Mouse (Mus musculus): Measurements from ENCODE around the gene 4931406C07Rik. TPM values are rescaled to one million over a fixed set of nuclear protein-coding genes. Genes with fewer than 3 reads are reported as not detected.

The 4931406C07Rik gene
- polyA plus RNA-seq, 1 experiment from 2014 or later: 13.8 TPM

- Histone ChIP-seq H3K36me3 (peaks cover 27% of the 10 kb centered on the region), H3K4me2 (no peak overlapping the region), H3K27ac (replicated peaks) (no peak overlapping the region), H3K4me1 (replicated peaks) (peaks cover 9% of the 10 kb centered on the region), H3K9me3 (no peaks in the 10 kb centered on the region), H3K9ac (no peak overlapping the region), H3K4me3 (no peak overlapping the region), H3K27me3 (no peaks in the 10 kb centered on the region)
- WGBS: 65% methylated on average over 3 of the region's 3 CpGs
- ATAC-seq (ENCODE audit: low read depth): no peak
Measured at GRCm38 (mm10) chr9:15285443-15285842, 20.8 kb downstream of the 4931406C07Rik start.

DNA sequence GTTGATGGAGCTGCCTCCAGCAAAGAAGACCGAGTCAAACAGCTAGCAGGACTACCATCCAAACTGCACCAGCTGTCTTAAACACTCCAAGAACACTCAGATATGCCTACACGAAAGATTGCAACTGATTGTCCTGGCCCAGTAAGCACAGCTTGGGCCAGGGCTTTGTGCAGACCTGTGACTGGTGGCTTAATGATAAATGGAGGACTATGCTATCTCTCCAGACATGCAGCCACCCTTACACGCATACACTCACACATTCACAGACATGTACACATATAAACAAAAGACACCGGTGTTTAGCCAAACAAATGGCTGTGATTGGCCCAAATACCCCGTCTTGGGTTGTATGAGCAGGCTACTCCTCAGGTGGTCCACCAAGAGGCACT lies 25.8 kb downstream of the 4931406C07Rik start:
- 52% methylated on average over 5 of the region's 5 CpGs for WGBS
- peak overlapping the region; percentile 43 for H3K27ac ChIP-seq (replicated peaks)
- peak overlapping the region; percentile 97 for H3K4me3 ChIP-seq
- H3K4me1 ChIP-seq (replicated peaks): peaks cover 31% of the 10 kb centered on the region
- peaks cover 17% of the 10 kb centered on the region for H3K36me3 ChIP-seq
- peak overlapping the region; percentile 83 for H3K4me2 ChIP-seq
- H3K27me3 ChIP-seq: no peaks in the 10 kb centered on the region
- peak overlapping the region; percentile 99 for H3K9ac ChIP-seq
- peak; percentile 10 for ATAC-seq (ENCODE audit: low read depth)
- H3K9me3 ChIP-seq: no peaks in the 10 kb centered on the region

DNA sequence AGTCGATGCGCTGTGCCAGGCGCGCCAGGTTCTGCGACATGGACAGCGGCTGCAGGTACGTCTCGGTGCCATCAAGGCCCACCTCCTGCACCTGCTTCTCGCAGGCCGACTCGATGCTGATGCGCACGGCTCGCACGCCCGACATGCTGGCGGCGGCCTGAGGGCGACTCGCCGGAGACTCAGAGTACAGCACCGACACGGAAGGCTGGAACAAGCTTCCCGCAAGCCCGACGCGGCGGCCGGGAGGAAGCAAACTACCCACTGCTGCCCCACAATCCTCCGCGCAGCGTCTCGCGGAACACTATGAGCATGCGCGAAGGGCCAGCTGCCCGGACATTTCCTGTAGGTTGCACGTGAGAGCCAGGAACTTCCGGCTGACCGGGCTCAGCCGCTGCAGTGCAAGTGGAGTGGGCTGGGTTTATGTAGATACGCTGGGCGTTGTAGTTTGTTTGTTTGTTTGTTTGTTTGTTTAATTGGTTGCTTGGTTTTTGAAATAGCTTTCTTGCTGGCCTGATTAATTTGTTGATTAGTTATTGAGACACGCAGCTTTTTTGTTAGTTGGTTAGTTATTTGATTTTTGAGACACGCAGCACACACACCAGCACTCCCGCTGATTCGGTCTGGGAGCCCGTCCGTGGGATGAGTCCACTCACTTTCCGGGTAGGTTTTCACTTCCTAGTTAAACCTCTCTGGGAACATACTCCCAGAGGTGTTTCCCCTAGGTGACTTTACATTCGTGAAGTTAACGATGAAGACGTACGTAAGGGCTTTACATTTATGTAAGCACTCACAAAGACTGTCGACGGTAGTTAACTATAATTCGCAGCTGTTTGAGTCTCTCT lies 26.4 kb downstream of the 4931406C07Rik start, which contains the start of gene Med17:
Med17 (minus strand) TSS at position 283 of the 842 bp plus-strand sequence.
- peak within 1 kb of the TSS; percentile 99 for H3K9ac ChIP-seq
- no peaks in the 10 kb centered on the region for H3K9me3 ChIP-seq
- peaks cover 21% of the 10 kb centered on the region for H3K36me3 ChIP-seq
- H3K27me3 ChIP-seq: no peaks in the 10 kb centered on the region
- peaks cover 31% of the 10 kb centered on the region for H3K4me1 ChIP-seq (replicated peaks)
- H3K4me2 ChIP-seq: peak within 1 kb of the TSS; percentile 83
- peak; percentile 99 for ATAC-seq (ENCODE audit: low read depth)
- H3K4me3 ChIP-seq: peak within 1 kb of the TSS; percentile 97
- peak within 1 kb of the TSS; percentile 92 for H3K27ac ChIP-seq (replicated peaks)
- 2% methylated on average over 53 of the region's 57 CpGs for WGBS

DNA sequence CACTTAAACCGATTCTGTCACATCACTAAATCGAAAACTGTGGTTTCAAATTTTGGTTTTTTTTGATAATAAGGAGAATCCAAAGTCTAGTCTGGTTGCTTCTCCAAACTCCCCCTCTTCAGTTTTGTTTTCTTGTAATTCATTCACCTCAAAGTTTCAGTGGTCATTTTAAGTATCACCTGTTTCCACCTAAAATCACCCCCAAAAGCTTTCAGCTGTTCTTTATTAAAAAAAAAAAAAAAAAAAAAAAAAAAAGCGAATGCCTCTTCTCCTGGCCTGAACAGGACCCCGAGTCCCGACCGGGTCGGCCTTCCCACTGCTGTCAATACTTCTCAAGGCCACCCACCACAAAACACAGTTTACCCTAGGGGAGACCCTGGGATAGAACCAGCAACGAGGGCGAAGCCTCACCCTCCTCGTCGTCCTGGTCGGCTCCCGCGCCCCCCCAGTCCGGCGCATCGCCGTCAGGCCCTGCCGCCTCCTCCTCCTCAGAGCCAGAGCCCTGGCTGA lies 27.1 kb downstream of the 4931406C07Rik start:
- ATAC-seq (ENCODE audit: low read depth): peak; percentile 71
- peaks cover 31% of the 10 kb centered on the region for H3K4me1 ChIP-seq (replicated peaks)
- H3K4me3 ChIP-seq: peak overlapping the region; percentile 97
- peak overlapping the region; percentile 92 for H3K27ac ChIP-seq (replicated peaks)
- H3K36me3 ChIP-seq: peaks cover 28% of the 10 kb centered on the region
- peak overlapping the region; percentile 99 for H3K9ac ChIP-seq
- H3K9me3 ChIP-seq: no peaks in the 10 kb centered on the region
- H3K4me2 ChIP-seq: peak overlapping the region; percentile 83
- 10% methylated on average over 18 of the region's 19 CpGs for WGBS
- H3K27me3 ChIP-seq: no peaks in the 10 kb centered on the region

GRCm38 (mm10) chr9:15278343-15278742 lies 27.9 kb downstream of the 4931406C07Rik start:
- Histone ChIP-seq H3K9me3 (no peaks in the 10 kb centered on the region), H3K36me3 (peaks cover 36% of the 10 kb centered on the region), H3K27ac (replicated peaks) (no peak overlapping the region), H3K9ac (no peak overlapping the region), H3K4me2 (no peak overlapping the region), H3K4me3 (no peak overlapping the region), H3K27me3 (no peaks in the 10 kb centered on the region), H3K4me1 (replicated peaks) (peaks cover 31% of the 10 kb centered on the region)
- WGBS: 88% methylated on average over 3 of the region's 3 CpGs
- ATAC-seq (ENCODE audit: low read depth): no peak

GRCm38 (mm10) chr9:15276855-15277254 lies 29.4 kb downstream of the 4931406C07Rik start:
- Histone ChIP-seq H3K4me3 (no peak overlapping the region), H3K9me3 (no peaks in the 10 kb centered on the region), H3K36me3 (peaks cover 51% of the 10 kb centered on the region), H3K4me2 (no peak overlapping the region), H3K9ac (no peak overlapping the region), H3K27ac (replicated peaks) (no peak overlapping the region), H3K27me3 (no peaks in the 10 kb centered on the region), H3K4me1 (replicated peaks) (peaks cover 31% of the 10 kb centered on the region)
- ATAC-seq (ENCODE audit: low read depth): no peak
- 95% methylated on average over 4 of the region's 4 CpGs for WGBS

GRCm38 (mm10) chr9:15273981-15274380 lies 32.3 kb downstream of the 4931406C07Rik start:
- Histone ChIP-seq H3K9me3 (no peaks in the 10 kb centered on the region), H3K4me2 (no peak overlapping the region), H3K9ac (no peak overlapping the region), H3K27ac (replicated peaks) (no peak overlapping the region), H3K4me3 (no peak overlapping the region), H3K36me3 (peaks cover 80% of the 10 kb centered on the region), H3K4me1 (replicated peaks) (peaks cover 17% of the 10 kb centered on the region), H3K27me3 (no peaks in the 10 kb centered on the region)
- ATAC-seq (ENCODE audit: low read depth): no peak
- WGBS: 92% methylated on average over 2 of the region's 2 CpGs

DNA sequence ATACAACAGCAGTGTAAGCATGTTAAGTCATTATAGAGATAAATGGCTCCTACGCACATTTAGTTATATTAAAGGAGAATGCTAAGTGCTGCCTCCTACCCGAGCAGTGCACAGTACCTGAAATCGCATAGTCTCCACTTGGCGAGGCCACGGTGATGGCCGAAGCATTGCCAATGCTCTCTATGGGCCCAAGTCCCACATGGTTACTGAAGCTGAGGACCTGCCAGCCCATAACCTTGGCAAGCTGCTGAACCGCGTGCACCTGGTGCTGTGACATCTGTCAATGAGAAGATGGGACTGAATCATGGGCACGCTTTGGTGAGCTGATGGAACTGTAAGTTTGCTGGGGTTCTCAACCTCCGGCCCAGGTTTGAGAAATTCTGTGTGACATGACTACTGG lies 42.8 kb downstream of the 4931406C07Rik start:
- H3K27ac ChIP-seq (replicated peaks): no peak overlapping the region
- H3K9me3 ChIP-seq: no peaks in the 10 kb centered on the region
- H3K27me3 ChIP-seq: no peaks in the 10 kb centered on the region
- ATAC-seq (ENCODE audit: low read depth): no peak
- H3K9ac ChIP-seq: no peak overlapping the region
- H3K36me3 ChIP-seq: peaks cover 84% of the 10 kb centered on the region
- no peaks in the 10 kb centered on the region for H3K4me1 ChIP-seq (replicated peaks)
- no peak overlapping the region for H3K4me2 ChIP-seq
- WGBS: 95% methylated on average over 10 of the region's 10 CpGs
- no peak overlapping the region for H3K4me3 ChIP-seq

- Histone ChIP-seq H3K27ac (replicated peaks) (no peak overlapping the region), H3K9ac (no peak overlapping the region), H3K4me1 (replicated peaks) (no peaks in the 10 kb centered on the region), H3K27me3 (no peaks in the 10 kb centered on the region), H3K36me3 (peaks cover 72% of the 10 kb centered on the region), H3K4me2 (no peak overlapping the region), H3K4me3 (no peak overlapping the region), H3K9me3 (no peaks in the 10 kb centered on the region)
- 93% methylated on average over 8 of the region's 8 CpGs for WGBS
- no peak for ATAC-seq (ENCODE audit: low read depth)
Measured at GRCm38 (mm10) chr9:15261980-15262379, 44.3 kb downstream of the 4931406C07Rik start.

GRCm38 (mm10) chr9:15256214-15256613 lies 50.0 kb downstream of the 4931406C07Rik start:
- H3K4me3 ChIP-seq: no peak overlapping the region
- WGBS: 86% methylated on average over 3 of the region's 3 CpGs
- H3K4me1 ChIP-seq (replicated peaks): no peaks in the 10 kb centered on the region
- H3K27ac ChIP-seq (replicated peaks): no peak overlapping the region
- no peak for ATAC-seq (ENCODE audit: low read depth)
- no peak overlapping the region for H3K4me2 ChIP-seq
- H3K9ac ChIP-seq: no peak overlapping the region
- H3K36me3 ChIP-seq: peaks cover 16% of the 10 kb centered on the region
- H3K27me3 ChIP-seq: no peaks in the 10 kb centered on the region
- H3K9me3 ChIP-seq: no peaks in the 10 kb centered on the region

DNA sequence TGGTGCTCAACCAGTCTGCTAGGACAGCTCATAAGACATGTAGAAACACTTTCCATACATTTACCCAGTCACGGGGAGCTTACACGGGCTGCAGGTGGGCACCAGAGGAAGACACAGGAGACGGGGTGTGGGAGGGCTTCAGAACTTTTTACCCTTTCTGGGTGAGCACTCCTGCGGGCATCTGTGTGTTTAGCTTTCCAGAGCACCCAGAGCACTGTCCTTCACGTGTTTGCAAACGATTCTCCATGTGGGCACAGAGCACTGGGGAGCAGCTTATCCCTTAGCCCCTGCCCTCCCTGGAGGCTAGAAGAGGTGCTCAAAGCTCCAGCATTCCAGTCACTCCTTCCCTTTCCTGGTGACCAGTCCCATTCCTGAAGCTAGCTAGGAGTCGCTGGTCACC lies 51.7 kb downstream of the 4931406C07Rik start:
- H3K9ac ChIP-seq: no peak overlapping the region
- no peak overlapping the region for H3K4me2 ChIP-seq
- H3K27me3 ChIP-seq: no peaks in the 10 kb centered on the region
- peaks cover 5% of the 10 kb centered on the region; the same call in 1 of the 2 replicates for H3K36me3 ChIP-seq
- H3K4me1 ChIP-seq (replicated peaks): no peaks in the 10 kb centered on the region
- WGBS: 92% methylated on average over 7 of the region's 7 CpGs
- no peaks in the 10 kb centered on the region for H3K9me3 ChIP-seq
- H3K4me3 ChIP-seq: no peak overlapping the region
- ATAC-seq (ENCODE audit: low read depth): no peak
- H3K27ac ChIP-seq (replicated peaks): no peak overlapping the region

GRCm38 (mm10) chr9:15252196-15252595 lies 54.1 kb downstream of the 4931406C07Rik start:
- Histone ChIP-seq H3K9ac (no peak overlapping the region), H3K36me3 (no peaks in the 10 kb centered on the region), H3K4me3 (no peak overlapping the region), H3K27ac (replicated peaks) (no peak overlapping the region), H3K9me3 (no peaks in the 10 kb centered on the region), H3K4me2 (no peak overlapping the region), H3K4me1 (replicated peaks) (no peaks in the 10 kb centered on the region), H3K27me3 (no peaks in the 10 kb centered on the region)
- no peak for ATAC-seq (ENCODE audit: low read depth)
- WGBS: 79% methylated on average over 7 of the region's 7 CpGs

Measured in neural tube, embryonic 13.5 days (tissue).